Mouse (Mus musculus) Muller cell, postnatal 12 days (primary cell): ENCODE data around the gene Tdp1.
A peak's percentile ranks its signal among the peaks of the same experiment; 100 is the strongest.

ENCODE experiments used
- DNase-seq: peaks from one replicate; pipeline ENCODE4 v3.0.0-alpha.2; 2015; ENCODE audit errors: inconsistent ontology term

Gene Tdp1

DNA sequence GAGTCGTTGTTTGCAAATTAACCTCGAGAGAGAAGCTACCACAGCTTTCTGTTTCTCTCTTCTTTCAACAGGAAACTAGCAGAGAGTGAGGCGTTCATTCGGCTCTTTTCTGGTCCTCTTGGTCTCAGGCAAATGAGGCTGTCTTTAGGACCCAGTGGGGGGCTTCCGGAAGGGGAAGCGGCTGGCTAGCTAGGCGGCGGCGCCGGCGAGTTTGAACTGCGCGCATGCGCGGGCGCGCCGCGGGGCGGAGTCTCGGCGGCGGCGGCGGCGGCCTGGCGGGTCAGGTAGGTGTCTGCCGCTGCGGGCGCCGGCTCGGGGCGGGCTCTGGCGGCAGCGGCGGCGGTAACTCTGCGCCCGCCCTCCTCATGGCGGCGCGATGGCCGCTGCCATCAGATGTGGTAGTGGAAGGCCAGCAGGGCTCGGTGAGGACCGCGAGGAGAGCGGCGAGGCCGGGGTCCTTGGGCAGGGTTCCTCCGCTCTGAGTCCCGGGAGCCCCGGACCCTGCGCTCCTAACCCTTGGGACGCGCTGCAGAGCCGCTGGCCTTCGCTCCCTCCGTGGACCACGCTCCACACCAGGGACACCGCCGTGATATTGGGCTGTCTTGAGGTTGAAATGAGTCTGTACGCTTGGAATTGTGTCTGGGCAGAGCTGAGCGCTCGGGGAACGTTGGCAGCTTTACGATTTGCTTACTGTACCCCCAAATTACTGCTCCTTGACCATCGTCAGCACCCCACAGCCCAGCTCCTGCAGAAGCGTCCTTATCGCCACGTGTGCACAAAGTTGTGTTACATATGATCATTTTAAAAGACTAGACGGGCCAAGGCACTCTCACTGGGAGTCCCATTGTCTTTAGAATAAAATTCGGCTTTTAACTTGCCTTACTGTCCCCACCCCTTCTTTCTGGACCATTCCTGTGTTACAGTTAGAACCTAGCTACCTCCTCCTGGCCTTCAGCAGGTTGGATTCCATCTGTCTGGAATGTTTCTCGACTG is at the start of gene Tdp1, which contains the start of gene Efcab11:
Gene Tdp1 (plus strand): TSS at position 249 of the 993 bp plus-strand sequence.
Gene Efcab11 (minus strand): TSS at position 171 of the 993 bp plus-strand sequence.
- DNase-seq = peak; percentile 98

DNA sequence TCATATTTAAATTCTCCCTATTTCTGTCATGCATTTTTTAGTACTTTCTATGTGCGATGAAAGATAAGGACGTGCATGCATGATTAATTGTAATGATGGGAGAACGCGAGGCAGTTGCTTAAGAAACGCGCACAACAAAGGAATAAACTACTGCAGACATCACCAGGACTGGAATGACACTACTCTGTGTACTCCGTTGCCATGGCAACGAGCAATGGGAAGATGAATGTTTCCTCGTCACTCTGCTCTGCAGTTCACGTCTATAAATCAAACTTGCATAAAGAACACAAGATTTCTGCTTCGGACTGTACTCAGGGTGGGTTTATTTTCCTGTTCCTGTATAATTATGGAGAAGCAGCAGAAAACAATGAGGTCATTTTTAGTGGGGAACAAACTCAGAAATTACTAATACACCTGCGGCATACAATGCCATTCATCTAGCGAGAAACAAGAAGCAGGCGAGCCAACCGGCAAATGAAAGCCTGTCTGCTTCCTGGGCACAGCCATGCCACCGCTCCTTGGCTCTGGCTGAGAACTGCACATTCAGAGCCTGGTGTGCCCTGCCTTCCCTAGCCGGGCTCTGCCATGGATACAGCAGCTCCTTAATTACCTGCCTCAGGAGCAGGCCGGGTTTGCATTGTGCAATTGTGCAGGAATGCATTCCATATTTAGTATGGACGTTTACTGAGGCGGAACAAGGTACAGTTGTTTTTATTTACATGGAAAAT is 47.7 kb upstream of the Tdp1 start:
- DNase-seq = peak; percentile 15

DNA sequence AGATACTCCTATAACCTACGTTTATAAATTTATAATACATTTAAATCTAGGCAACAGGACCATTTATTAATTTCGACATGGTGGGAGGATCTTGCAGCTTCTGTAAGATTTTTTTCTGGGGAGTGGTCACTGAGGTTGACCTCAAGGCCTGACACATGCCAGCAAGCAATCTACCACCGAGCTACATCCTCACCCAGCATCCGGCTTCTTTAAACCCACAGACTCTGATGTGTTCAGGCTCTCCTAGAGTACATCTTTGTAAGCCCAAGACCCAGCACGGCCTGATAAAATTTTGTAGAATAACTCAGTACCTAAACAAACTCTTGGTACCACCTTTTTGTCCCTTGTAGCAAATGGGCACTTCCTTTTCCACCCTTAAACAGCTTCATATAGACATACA is 46.8 kb upstream of the Tdp1 start:
- no peak for DNase-seq

DNA sequence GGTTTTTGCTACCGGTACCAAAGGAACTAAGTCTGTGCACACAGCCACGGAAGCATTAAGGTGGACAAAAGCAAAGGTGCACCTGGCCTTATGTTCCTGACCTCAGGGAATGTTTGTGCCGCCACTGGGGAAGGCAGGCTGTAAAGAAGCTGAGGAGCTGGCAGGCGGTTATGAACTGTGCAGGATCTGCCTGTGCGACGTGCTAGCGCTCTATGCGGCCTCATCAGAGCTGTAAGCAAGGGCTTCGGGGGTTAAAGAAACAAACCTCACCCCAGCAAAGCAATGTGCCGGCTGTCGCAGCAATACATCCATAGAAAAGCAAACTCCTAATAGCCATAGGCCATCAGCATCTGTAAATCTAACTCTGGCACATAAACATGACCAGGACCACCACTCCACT is 46.2 kb upstream of the Tdp1 start:
- no peak for DNase-seq

DNA sequence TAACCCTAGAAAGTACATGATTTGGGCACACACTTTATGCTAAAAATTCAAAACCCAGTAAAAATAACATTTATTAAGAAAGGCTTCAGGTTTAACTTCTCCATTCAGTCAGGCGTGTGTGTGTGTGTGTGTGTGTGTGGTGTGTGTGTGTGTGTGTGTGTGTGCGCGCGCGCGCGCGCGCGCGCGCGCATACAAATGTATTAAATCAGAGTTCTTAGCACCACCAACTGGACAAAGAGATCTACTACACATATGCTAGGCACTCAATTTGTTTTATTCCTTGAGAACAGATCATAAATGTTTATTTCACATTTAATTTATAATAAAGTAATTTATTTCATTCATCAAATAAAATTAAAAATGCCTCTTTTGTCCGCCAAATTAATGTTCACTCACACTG is 45.6 kb upstream of the Tdp1 start:
- DNase-seq = peak; percentile 32

DNA sequence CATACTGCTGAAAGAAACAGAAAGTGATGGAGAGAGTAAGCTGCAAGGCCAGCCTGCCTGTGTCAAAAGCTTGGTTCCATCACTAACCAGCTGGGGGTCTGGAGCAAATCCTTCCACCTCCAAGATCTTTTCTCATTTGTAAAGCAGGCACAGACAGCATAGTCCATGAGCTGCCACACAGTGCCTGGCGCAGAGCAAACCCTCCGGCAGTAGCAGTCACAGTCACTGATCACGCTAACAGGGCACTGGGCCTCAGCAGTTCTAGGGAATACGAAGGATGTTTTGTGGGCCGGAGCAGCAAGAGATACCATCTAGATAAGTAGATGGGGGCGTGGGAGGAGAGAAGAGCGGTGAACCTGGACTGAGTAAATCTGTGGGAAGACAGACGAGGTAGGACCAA is 39.4 kb upstream of the Tdp1 start:
- no peak for DNase-seq

DNA sequence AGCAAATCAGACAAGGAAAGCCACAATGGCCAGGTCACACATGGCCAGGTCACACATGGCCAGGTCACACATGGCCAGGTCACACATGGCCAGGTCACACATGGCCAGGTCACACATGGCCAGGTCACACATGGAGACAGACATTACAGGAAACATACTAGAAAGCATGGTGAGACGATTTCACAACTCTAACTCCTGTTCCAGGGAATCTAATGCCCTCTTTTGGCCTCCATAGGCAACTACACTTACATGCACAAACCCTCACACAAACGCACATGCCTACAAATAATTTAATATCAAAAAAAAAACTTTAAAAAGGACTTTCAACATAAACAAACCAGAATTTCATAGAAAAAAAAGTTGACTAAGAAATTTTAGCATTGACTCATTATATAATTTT is 34.3 kb upstream of the Tdp1 start:
- no peak for DNase-seq

DNA sequence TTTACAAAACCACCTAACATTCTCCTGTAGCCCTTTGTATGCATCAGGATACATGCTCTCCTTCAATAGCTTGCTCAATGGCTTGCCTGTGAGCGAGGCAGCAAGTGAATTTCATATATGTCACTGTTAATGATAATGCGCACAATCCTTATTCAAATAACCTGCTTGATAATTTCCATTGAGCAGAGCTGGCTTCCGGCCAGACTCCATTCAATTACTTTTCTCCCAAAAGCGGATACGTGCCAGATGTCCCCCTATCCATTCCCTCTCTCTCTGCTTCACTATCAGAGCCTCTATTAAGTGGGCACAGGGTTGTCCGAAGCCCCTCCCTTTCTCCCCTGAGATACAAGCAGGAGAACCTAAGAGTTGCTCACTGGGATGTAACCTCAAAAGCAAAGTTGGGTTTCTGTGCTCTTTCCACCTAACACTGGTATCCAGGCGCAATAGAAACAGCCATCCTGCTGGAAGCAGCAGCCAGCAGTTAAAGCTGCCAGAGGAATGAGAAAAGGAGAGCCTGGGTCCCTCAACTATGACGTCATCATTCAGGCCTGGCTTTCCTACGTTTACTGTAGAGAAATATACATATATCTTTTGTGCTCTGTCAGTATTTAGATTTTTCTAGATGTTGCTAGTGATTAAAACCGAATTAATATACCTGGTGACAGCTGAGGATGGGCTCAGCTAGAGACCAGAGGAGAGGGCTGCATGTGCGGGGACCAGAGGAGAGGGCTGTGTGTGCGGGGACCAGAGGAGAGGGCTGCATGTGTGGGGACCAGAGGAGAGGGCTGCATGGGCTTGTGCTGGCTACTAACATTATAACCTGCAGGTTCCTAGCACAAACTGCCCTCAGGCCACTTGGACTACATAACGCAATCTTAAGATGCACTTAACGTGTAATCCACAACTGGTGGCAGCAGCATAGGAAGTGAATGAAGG is 30.7 kb upstream of the Tdp1 start:
- no peak for DNase-seq

DNA sequence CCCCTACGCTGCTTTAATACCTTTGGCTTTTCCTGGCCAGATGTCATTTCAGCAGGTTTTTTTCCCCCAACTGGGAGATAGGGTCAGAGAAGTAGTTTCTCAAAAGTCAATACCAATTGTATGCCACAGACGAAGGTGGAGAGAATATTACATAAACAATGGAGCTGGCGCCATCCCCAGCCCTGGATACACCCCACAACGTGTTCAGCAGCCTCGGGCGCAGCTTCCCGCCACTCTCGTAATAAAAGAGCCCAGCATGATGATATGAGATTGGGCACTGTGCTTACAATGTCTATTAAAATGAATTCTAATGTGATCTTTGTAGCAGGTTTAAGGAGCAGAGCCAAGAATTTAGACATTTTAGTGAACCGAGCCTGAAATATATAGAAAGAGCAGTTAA is 28.3 kb upstream of the Tdp1 start:
- no peak for DNase-seq

DNA sequence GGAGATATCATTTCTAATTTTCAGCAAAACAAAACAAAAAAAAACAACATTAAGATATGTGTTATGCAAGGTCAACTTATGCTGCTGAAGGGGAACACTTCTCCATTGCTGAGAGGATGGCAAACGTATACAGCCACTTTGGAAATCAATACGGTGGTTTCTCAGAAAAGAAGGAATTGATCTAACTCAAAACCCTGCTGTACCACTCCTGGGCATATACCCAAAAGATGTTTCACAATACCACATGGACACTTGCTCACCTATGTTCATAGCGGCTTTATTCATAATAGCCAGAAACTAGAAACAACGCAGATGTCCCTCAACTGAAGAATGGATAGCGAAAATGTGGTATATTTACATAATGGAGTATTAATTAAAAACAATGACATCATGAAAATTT is 25.7 kb upstream of the Tdp1 start:
- no peak for DNase-seq

DNA sequence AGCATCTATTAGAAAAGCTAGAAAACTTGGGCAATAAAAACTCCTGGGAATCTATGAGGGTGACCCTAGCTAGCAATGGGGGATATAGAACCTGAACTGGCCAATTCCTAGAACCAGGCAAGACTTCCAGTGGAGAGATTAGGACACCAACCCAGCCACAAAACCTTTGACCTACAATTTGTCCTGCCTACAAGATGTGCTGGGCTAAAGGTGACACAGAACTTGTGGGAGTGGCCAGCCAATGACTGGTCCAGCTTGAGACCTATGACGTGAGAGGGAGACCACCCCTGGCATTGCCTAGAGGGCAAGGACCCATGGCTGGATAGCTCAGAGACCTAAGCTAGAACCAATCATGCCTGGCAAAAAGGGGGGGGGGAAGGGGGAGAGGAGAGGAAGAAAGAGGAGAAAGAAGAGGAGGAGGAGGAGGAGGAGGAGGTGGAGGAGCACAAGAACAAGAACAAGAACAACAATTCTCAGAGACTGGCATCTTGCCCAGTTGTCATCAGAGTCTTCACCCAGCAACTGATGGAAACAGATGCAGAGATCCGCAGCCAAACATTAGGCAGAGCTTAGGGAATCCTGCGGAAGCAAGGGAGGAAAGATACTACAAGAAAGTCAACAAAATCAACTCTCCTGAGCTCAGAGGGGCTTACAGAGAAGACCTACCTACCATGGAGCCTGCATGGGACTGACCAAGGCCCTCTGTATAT is 24.8 kb upstream of the Tdp1 start:
- no peak for DNase-seq

DNA sequence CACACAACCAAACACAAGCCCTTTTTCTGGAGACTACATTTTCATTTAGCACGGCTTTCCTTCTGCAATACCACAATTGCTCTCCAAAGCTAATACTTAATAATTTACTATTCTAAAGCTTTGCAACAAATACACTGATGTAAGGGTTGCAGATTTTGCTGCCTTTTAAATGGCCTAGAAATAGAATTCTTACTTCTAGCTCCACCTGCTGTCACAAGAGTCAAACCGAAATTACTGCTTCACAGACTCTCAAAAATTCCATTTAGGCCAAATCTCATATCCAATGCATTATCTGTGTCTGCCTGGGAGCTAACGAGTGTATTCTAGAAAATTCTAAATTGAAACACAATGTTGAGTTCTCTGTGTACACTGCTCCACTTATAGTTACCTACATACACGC is 23.3 kb upstream of the Tdp1 start:
- DNase-seq = no peak

DNA sequence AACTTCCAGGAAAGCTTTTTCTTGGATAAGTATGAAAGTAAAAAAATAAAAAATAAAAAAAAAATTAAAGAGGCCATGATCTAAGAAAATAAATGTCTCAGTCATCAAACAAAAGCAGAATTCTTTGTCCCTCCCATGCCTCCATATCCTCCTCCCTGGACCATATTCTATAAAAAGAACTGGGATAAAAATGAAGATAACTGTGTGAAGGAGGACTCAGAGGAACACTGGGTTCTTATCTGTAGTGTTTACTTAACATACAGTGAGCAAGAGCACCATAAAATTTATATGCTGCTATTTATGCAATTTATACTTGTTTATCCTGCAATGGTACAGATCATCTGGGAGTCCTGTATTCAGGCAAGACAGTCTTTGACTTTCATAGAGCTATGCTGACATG is 19.7 kb upstream of the Tdp1 start:
- no peak for DNase-seq

DNA sequence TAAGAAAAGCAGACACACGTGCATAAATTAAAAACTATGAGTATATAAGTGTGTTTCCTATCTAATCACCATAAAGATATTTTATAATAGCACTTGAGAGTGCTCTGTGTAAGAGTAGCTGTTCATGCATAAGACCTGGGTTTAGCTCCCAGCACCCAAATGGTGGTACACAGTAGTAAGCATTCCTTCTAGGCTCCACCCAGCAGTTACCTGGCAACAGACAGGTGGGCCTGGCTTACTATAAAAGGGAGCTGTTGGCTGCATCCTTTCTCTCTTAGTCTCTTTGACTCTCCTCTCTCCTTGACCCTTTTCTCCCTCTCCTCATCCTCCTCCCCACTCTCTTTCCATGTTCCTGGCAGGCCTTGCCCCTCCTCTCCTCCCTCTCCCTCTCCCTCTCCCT is 15.5 kb upstream of the Tdp1 start:
- DNase-seq = no peak

DNA sequence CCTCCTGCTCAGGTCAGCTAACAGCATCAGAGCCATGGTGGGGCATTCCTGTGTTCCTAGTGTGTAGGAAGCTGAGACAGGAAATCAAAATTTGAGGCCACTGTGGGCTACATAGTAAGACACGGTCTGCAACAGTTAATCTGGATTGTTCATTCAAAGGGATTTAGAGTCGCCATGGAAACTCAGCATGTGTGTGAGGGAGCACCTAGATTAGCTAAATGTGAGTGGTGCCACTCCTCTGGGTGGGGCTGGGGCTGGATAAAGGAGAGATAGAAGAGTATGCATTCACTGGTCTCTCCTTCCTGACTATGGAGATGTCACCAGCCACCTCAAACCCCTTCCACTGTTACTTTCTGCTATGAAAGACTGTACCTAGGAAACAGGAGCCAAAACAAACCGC is 10.9 kb upstream of the Tdp1 start:
- DNase-seq = no peak

DNA sequence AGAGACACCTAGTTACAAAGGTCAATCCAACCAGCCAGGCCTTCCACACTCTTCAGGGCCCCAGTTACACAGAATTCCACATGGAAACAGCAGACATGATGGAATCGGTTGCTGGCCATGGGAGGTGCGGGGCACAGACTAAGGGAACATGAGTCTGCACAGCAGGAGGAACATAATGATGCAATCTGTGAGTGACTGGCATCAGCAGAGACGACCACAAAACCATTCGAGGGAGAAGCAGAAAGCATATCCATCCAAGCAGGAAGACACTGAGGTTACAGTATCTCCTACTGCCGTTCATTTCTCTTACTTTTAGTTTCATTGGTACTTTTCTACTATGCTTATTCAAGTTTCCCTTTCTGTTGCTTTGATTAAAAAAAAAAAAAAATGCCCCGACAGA is 9.7 kb upstream of the Tdp1 start:
- no peak for DNase-seq

DNA sequence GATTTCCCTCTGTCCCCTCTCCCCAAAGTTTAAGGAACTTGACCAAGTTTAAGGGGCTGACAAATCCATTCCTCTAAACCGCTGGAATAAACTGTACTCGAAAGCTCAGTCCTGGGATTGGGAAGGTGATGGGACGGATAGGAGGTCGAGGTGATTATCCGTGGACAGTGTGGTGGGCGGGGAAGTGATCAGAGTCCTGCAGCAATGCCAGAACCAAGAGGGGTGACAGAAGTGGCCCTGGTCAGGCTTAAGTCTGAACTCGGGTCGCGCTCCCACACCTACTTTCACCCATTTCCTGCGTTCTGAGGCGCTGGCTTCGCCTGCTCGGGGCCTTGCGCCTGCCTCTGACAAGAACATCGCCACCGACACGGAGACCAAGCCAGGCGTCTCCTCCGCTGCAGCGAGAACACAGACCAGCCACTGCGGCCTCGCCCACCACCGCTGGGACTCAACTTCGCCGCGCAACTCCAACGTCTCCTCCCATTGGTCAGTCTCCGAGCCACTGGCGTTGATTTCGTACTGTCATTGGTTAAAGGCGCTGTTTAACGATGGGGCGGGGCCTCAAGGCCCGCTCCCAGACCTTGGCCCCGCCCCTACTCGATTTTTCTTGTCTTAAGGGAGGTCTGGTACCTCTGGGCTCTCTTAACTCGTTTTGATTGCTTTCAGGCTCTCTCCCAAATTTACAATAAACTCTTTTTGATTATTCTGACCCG is 1.2 kb upstream of the Tdp1 start:
- DNase-seq = peak; percentile 95

DNA sequence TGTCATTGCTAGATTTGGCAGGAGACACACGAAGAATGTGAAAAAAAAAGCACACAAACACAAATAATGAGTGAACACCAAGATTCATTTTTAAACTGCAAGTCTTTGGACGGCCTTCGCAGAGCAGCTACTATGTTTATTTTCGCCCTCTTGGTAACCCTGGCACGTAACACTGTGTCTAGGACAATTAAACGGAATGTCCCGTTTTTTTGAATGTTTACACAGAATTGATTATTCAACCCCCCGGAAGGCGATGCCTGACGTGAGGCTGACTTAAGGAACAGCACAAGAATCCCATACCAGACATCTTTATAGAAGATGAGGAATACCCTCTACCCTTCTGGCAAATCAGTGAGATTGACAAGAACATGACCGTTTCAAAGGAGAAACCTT is 608 bp upstream of the Tdp1 start:
- no peak for DNase-seq

DNA sequence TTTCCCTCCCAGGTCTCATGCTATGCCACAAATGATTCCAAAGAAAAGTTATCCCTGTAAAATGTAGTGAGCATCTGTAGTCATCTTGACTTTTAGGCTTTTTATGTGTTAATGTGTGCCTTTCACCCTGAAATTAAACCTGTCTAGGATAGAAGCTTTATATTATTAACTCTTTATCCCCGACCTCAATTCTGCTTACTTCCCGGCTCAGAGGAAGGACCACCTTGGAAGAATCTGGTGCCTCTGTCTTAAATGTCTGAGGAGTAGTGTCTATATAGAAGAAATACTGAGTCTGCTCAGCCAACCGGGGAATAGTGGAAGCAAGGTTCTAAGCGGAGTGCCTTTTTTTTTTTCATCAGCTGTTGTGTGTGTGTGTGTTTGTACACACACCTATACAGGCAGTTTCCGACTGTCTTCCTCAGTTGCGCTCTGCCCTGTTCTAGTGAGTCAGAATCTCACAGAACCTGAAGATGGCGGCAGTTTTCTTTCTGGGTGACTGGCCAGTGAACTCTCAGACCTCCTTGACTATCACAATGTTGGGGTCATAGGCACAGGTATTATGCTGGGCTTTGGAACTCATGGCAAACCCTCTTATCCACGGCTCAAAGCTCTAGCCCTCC is 1.1 kb downstream of the Tdp1 start:
- no peak for DNase-seq

DNA sequence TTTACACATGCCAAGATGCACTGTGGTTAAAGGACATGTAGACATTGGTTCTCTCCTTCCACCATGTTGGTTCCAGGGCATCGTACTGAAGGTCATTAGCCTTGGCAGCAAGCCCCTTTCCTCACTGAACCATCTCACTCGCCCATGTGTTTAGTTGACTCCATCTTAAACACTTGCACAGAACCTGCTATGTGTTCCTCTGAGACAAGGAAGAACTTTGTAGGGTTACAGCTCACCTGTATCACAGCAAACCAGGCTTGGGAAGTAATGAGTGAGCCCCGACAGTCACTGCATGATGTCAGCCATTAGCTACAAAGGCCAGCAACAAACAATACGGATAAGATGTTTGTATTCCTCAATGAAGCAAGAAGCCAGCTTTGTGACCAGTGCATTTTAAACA is 13.5 kb downstream of the Tdp1 start:
- DNase-seq = no peak
